Mouse (Mus musculus): ENCODE results near the gene Dnmt3b. TPM values are rescaled to one million over a fixed set of nuclear protein-coding genes. Genes with fewer than 3 reads are reported as not detected.

Gene Dnmt3b
- polyA plus RNA-seq, 1 experiment: 0.96 TPM

GRCm38 (mm10) chr2:153610426-153611240 lies 38.6 kb upstream of the Dnmt3b start:
- 0 out of 2 replicates have a peak, but pooled peaks cover 2% of the 10 kb centered on the region for H3K4me1 ChIP-seq (ENCODE audit: control insufficient read depth, insufficient read depth, low read length)
- H3K27ac ChIP-seq (ENCODE audit: insufficient read depth, low read length): no peak overlapping the region
- no peak overlapping the region for H3K4me3 ChIP-seq (ENCODE audit: insufficient read depth, low read length)
- no peak for TF ChIP-seq CTCF (IDR thresholded peaks at IDR 0.05; ENCODE audit: extremely low read depth, insufficient read depth, low read length)
- no peak for TF ChIP-seq POLR2A (IDR thresholded peaks at IDR 0.05; ENCODE audit: extremely low read depth, insufficient read depth, low read length)

- H3K4me3 ChIP-seq (ENCODE audit: insufficient read depth, low read length): no peak overlapping the region
- no peak overlapping the region for H3K27ac ChIP-seq (ENCODE audit: insufficient read depth, low read length)
- no peak for TF ChIP-seq POLR2A (IDR thresholded peaks at IDR 0.05; ENCODE audit: extremely low read depth, insufficient read depth, low read length)
- no peak for TF ChIP-seq CTCF (IDR thresholded peaks at IDR 0.05; ENCODE audit: extremely low read depth, insufficient read depth, low read length)
- H3K4me1 ChIP-seq (ENCODE audit: control insufficient read depth, insufficient read depth, low read length): 0 out of 2 replicates have a peak, but pooled peaks cover 2% of the 10 kb centered on the region
These were observed 38.0 kb upstream of the Dnmt3b start for GRCm38 (mm10) chr2:153611241-153611630.

- no peak overlapping the region for H3K27ac ChIP-seq (ENCODE audit: insufficient read depth, low read length)
- H3K4me1 ChIP-seq (ENCODE audit: control insufficient read depth, insufficient read depth, low read length): 0 out of 2 replicates have a peak, but pooled peaks cover 2% of the 10 kb centered on the region
- no peak overlapping the region for H3K4me3 ChIP-seq (ENCODE audit: insufficient read depth, low read length)
- TF ChIP-seq POLR2A (IDR thresholded peaks at IDR 0.05; ENCODE audit: extremely low read depth, insufficient read depth, low read length) (no peak), CTCF (IDR thresholded peaks at IDR 0.05; ENCODE audit: extremely low read depth, insufficient read depth, low read length) (no peak)
These were observed 37.5 kb upstream of the Dnmt3b start for GRCm38 (mm10) chr2:153611743-153612142.

GRCm38 (mm10) chr2:153612594-153613281 lies 36.5 kb upstream of the Dnmt3b start:
- Histone ChIP-seq H3K4me3 (ENCODE audit: insufficient read depth, low read length) (no peak overlapping the region), H3K27ac (ENCODE audit: insufficient read depth, low read length) (no peak overlapping the region), H3K4me1 (ENCODE audit: control insufficient read depth, insufficient read depth, low read length) (0 out of 2 replicates have a peak, but pooled peaks cover 2% of the 10 kb centered on the region)
- TF ChIP-seq CTCF (IDR thresholded peaks at IDR 0.05; ENCODE audit: extremely low read depth, insufficient read depth, low read length) (no peak), POLR2A (IDR thresholded peaks at IDR 0.05; ENCODE audit: extremely low read depth, insufficient read depth, low read length) (no peak)

GRCm38 (mm10) chr2:153616893-153617292 lies 32.4 kb upstream of the Dnmt3b start:
- no peak overlapping the region for H3K4me3 ChIP-seq (ENCODE audit: insufficient read depth, low read length)
- no peak overlapping the region for H3K27ac ChIP-seq (ENCODE audit: insufficient read depth, low read length)
- no peak for TF ChIP-seq CTCF (IDR thresholded peaks at IDR 0.05; ENCODE audit: extremely low read depth, insufficient read depth, low read length)
- no peak for TF ChIP-seq POLR2A (IDR thresholded peaks at IDR 0.05; ENCODE audit: extremely low read depth, insufficient read depth, low read length)
- 0 out of 2 replicates have a peak, but pooled peaks cover 2% of the 10 kb centered on the region for H3K4me1 ChIP-seq (ENCODE audit: control insufficient read depth, insufficient read depth, low read length)

GRCm38 (mm10) chr2:153618439-153618838 lies 30.8 kb upstream of the Dnmt3b start:
- no peak for TF ChIP-seq CTCF (IDR thresholded peaks at IDR 0.05; ENCODE audit: extremely low read depth, insufficient read depth, low read length)
- TF ChIP-seq POLR2A (IDR thresholded peaks at IDR 0.05; ENCODE audit: extremely low read depth, insufficient read depth, low read length): no peak
- Histone ChIP-seq H3K4me3 (ENCODE audit: insufficient read depth, low read length) (no peak overlapping the region), H3K4me1 (ENCODE audit: control insufficient read depth, insufficient read depth, low read length) (no peaks in the 10 kb centered on the region), H3K27ac (ENCODE audit: insufficient read depth, low read length) (no peak overlapping the region)

- Histone ChIP-seq H3K27ac (ENCODE audit: insufficient read depth, low read length) (no peak overlapping the region), H3K4me1 (ENCODE audit: control insufficient read depth, insufficient read depth, low read length) (no peaks in the 10 kb centered on the region), H3K4me3 (ENCODE audit: insufficient read depth, low read length) (no peak overlapping the region)
- TF ChIP-seq CTCF (IDR thresholded peaks at IDR 0.05; ENCODE audit: extremely low read depth, insufficient read depth, low read length): no peak
- TF ChIP-seq POLR2A (IDR thresholded peaks at IDR 0.05; ENCODE audit: extremely low read depth, insufficient read depth, low read length): no peak
These were observed 30.4 kb upstream of the Dnmt3b start for GRCm38 (mm10) chr2:153618889-153619288.

- H3K4me3 ChIP-seq (ENCODE audit: insufficient read depth, low read length): no peak overlapping the region
- no peak for TF ChIP-seq POLR2A (IDR thresholded peaks at IDR 0.05; ENCODE audit: extremely low read depth, insufficient read depth, low read length)
- no peak for TF ChIP-seq CTCF (IDR thresholded peaks at IDR 0.05; ENCODE audit: extremely low read depth, insufficient read depth, low read length)
- H3K4me1 ChIP-seq (ENCODE audit: control insufficient read depth, insufficient read depth, low read length): no peaks in the 10 kb centered on the region
- H3K27ac ChIP-seq (ENCODE audit: insufficient read depth, low read length): no peak overlapping the region
These were observed 26.8 kb upstream of the Dnmt3b start for GRCm38 (mm10) chr2:153622449-153622848.

GRCm38 (mm10) chr2:153630950-153631349 lies 18.3 kb upstream of the Dnmt3b start:
- H3K4me3 ChIP-seq (ENCODE audit: insufficient read depth, low read length): no peak overlapping the region; the same call in 1 of the 2 replicates
- H3K4me1 ChIP-seq (ENCODE audit: control insufficient read depth, insufficient read depth, low read length): peaks cover 3% of the 10 kb centered on the region; the same call in 1 of the 2 replicates
- TF ChIP-seq CTCF (IDR thresholded peaks at IDR 0.05; ENCODE audit: extremely low read depth, insufficient read depth, low read length) (no peak), POLR2A (IDR thresholded peaks at IDR 0.05; ENCODE audit: extremely low read depth, insufficient read depth, low read length) (no peak)
- no peak overlapping the region for H3K27ac ChIP-seq (ENCODE audit: insufficient read depth, low read length)
